Mouse (Mus musculus) heart, postnatal 25 days (tissue): Measurements from ENCODE around the gene Gm28036. TPM values are rescaled to one million over a fixed set of nuclear protein-coding genes. Genes with fewer than 3 reads are reported as not detected.
"Not testable (repeated sequence)": the region's sequence is repeated elsewhere in the genome, so short reads cannot be mapped to it uniquely, and the experiment has no call there.

Experiments
- DNase-seq: peaks from one replicate; pipeline ENCODE4 v3.0.0; 2022; ENCODE audit warnings: low spot score
- intact Hi-C: fragments of 180-260 bp; cut with DNase I; formaldehyde crosslinking; loops from one replicate; pipeline ENCODE4 v1.15.1; 2025
- total RNA-seq, 2 experiments: library from RNA; stranded (reverse); gene quantifications; 2 replicates each; pipeline ENCODE4 v1.2.3; 2021

Gene Gm28036
- total RNA-seq = 10 to 100 TPM; 10.3 to 12.9 TPM

DNA sequence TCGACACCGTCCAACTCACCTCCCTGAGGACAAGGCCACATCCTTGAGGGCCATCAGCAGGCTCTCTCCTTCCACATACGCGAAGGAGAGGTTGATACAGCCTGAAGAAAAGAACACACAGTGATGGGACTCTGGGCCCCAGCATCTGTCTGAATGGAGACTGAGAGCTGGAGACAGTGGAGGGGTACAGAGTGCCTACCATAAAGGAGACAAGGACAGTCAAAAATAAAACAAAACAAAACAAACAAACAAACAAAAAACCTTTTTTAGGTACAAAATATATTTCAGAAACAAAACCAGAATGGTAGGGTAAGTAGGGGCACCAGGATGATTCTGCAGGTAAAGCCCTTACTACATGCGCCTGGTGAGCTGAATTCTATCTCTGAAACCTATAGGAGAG, at the start of gene Gm28036:
Gm28036 (minus strand) TSS at position 101 of the 400 bp plus-strand sequence.
- no peak for DNase-seq
- intact Hi-C loops = no loop called here

GRCm38 (mm10) chr2:156166557-156166956, 39.7 kb upstream of the Gm28036 start:
- intact Hi-C loops = no loop called here
- no peak for DNase-seq

GRCm38 (mm10) chr2:156165478-156165877, 38.6 kb upstream of the Gm28036 start:
- no peak for DNase-seq
- intact Hi-C loops = loop anchor here (2.0 kb wide), 1 partner anchor 15 kb away; no protein-coding TSS in a partner anchor

GRCm38 (mm10) chr2:156151538-156151937, 24.6 kb upstream of the Gm28036 start:
- intact Hi-C loops = loop anchor here (2.0 to 5.0 kb wide), 2 partner anchors 13 to 126 kb away; no protein-coding TSS in a partner anchor
- no peak for DNase-seq

GRCm38 (mm10) chr2:156147316-156147915, 20.5 kb upstream of the Gm28036 start:
- DNase-seq = no peak
- intact Hi-C loops = no loop called here

- intact Hi-C loops = no loop called here
- no peak for DNase-seq
These were observed 19.5 kb upstream of the Gm28036 start for GRCm38 (mm10) chr2:156146272-156146989.

GRCm38 (mm10) chr2:156145486-156146130, 18.7 kb upstream of the Gm28036 start:
- no peak for DNase-seq
- intact Hi-C loops = no loop called here

DNA sequence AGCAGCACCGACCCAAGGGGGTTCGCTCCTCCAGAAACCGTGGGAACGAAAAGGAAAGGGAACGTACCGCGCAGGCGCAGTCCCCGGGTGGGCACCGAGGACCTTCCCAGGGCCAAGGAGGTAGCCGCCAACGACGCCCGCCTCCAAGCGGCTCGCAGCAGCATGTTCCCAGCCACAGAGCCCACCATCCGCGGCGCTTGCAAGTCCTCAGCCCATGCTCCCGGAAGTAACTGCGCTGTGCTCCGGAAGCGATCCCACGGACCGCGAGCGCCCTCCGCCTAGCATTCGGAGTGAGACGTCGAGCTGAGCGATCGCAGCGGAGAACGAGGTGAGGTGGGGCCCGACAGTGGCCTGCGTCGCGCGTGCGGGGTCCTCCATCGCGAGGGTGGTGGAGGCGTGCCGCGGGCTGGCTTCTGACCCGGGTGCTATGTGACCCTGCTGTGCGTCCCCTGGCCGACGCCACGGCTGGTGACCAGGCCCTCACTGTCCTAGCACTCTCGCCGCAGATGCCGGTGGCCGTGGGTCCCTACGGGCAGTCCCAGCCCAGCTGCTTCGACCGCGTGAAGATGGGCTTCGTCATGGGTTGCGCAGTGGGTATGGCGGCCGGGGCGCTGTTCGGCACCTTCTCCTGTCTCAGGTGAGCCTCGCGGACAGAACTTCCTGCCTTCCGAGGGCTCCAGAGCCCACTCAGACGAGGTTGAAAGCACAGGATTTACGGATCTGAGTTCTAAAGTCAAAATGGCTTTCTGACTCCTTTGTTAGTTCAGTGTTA, 17.2 kb upstream of the Gm28036 start, which contains the start of the genes Romo1 and Nfs1:
Romo1 (plus strand) TSS at position 87 of the 772 bp plus-strand sequence.
Nfs1 (minus strand) TSS at position 234 of the 772 bp plus-strand sequence.
- intact Hi-C loops = loop anchor here (5.0 kb wide), 2 partner anchors 33 to 182 kb away; no protein-coding TSS in a partner anchor
- DNase-seq = peak; percentile 83

DNA sequence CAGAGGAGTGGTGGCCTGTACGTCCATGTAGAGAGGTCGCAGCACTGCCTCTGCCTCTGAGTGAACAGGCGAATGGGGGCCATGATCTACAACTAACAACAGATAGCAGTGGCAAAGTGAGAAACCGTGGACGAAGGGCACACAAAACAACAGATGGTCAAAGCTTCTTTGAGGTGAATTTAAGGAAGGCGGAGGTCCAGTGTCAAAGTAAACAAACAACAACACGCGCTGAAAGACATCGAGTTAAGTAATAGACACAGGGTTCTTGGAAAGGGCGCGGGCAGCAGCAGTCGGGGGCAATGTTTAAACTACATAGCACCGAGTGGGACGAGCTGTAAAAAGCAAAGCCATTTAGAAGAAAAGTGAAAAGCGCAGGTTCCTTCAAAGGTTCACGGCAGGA, 16.5 kb upstream of the Gm28036 start:
- no peak for DNase-seq
- intact Hi-C loops = loop anchor here (5.0 kb wide), 2 partner anchors 34 to 181 kb away; no protein-coding TSS in a partner anchor

- intact Hi-C loops = loop anchor here (5.0 kb wide), 2 partner anchors 34 to 181 kb away; no protein-coding TSS in a partner anchor
These were observed 15.9 kb upstream of the Gm28036 start for GRCm38 (mm10) chr2:156142820-156143219.

GRCm38 (mm10) chr2:156135695-156136094, 8.8 kb upstream of the Gm28036 start:
- DNase-seq = no peak
- intact Hi-C loops = no loop called here

More at GRCm38 (mm10) chr2:156142820-156143219, 15.9 kb upstream of the Gm28036 start:
- DNase-seq = no peak

GRCm38 (mm10) chr2:156134161-156134560, 7.3 kb upstream of the Gm28036 start:
- no peak for DNase-seq
- intact Hi-C loops = no loop called here

DNA sequence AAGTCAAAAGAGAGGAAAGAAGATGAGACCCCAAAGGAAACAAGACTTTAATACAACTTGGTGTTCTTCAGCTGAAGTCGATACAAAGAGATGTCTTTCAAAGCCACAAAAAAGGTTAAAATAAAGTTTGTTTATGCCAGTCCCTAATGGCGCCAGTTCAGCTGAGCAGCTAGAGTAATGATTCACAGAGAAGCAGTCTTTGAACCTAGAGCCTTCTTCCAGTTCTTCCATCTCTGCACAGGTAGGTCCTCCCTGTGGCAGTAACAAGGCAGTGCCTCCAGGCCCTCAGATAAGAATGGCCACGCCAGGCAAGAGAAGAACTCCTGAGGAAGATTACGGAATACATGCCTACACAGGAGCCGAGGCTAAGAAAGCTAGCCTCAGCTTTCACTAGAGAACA, 3.2 kb downstream of the Gm28036 start:
- no peak for DNase-seq
- intact Hi-C loops = no loop called here

- intact Hi-C loops = no loop called here
These were observed 7.3 kb downstream of the Gm28036 start for GRCm38 (mm10) chr2:156119566-156119965.

GRCm38 (mm10) chr2:156112080-156112423, 14.8 kb downstream of the Gm28036 start:
- DNase-seq = not testable (repeated sequence)
- intact Hi-C loops = loop anchor here (5.0 kb wide), 1 partner anchor 105 kb away; the partner anchor contains the start of genes 6430550D23Rik and Ergic3

More at GRCm38 (mm10) chr2:156119566-156119965, 7.3 kb downstream of the Gm28036 start:
- no peak for DNase-seq

- DNase-seq = peak; percentile 83
- intact Hi-C loops = loop anchor here (5.0 kb wide), 1 partner anchor 104 kb away; the partner anchor contains the start of genes 6430550D23Rik and Ergic3
These were observed 15.4 kb downstream of the Gm28036 start, which contains the start of the genes Cpne1 and Rbm12 for GRCm38 (mm10) chr2:156111358-156112079. TSS of gene Cpne1 (minus strand) at chr2:156111965. TSS of gene Rbm12 (minus strand) at chr2:156111978.

- intact Hi-C loops = loop anchor here (5.0 kb wide), 1 partner anchor 103 kb away; the partner anchor contains the start of genes 6430550D23Rik and Ergic3
These were observed 16.1 kb downstream of the Gm28036 start for GRCm38 (mm10) chr2:156110627-156111357.

DNA sequence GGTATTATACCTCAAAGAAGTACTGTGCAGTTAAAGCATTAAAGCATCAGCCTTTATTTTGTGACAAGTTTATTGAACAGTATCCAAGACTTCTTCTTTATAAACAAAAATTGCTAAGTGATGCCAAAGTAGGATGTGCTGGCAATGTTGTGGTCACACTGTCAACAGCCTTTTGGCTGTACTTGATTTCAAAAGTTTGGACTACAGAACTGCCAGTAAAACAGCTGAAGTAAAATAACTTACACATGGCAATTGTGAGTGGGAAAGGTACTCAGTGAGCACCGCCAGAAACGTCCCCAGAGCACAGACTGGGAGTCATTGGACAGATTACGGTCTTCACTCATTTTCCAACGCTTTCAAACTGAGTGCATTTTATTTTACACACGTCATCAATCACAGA, 35.0 kb downstream of the Gm28036 start:
- no peak for DNase-seq
- intact Hi-C loops = no loop called here

More at GRCm38 (mm10) chr2:156110627-156111357, 16.1 kb downstream of the Gm28036 start:
- DNase-seq = no peak
